Mouse (Mus musculus) midbrain, embryonic 16.5 days (tissue): ENCODE results near the gene Car4. TPM values are rescaled to one million over a fixed set of nuclear protein-coding genes. Genes with fewer than 3 reads are reported as not detected.

ENCODE experiments used
- ATAC-seq: fragments of 200-750 bp; cut with Nextera tagmentation; 2 replicates; pipeline ENCODE4 v1.8.0; 2017; ENCODE audit warnings: moderate TSS enrichment
- H3K27ac ChIP-seq: fragments of 300-500 bp; sonication (generic); 2 replicates; pipeline ENCODE4 v1.5.1; 2014; ENCODE audit warnings: mild to moderate bottlenecking, low read length, mixed read lengths
- H3K27me3 ChIP-seq: fragments of 300-500 bp; sonication (generic); 2 replicates; pipeline ENCODE4 v1.6.1; 2014; ENCODE audit warnings: low read depth, low read length, mixed read lengths; ENCODE audit not compliant: control insufficient read depth, insufficient read depth
- H3K36me3 ChIP-seq: fragments of 300-500 bp; sonication (generic); 2 replicates; pipeline ENCODE4 v1.6.1; 2014; ENCODE audit warnings: mild to moderate bottlenecking, low read length, moderate library complexity, mixed read lengths; ENCODE audit not compliant: control insufficient read depth, insufficient read depth
- H3K4me1 ChIP-seq: fragments of 300-500 bp; sonication (generic); 2 replicates; pipeline ENCODE4 v1.6.1; 2014; ENCODE audit warnings: mild to moderate bottlenecking, low read length, mixed read lengths; ENCODE audit not compliant: control insufficient read depth, insufficient read depth
- H3K4me2 ChIP-seq: fragments of 300-500 bp; sonication (generic); 2 replicates; pipeline ENCODE4 v1.6.1; 2014; ENCODE audit warnings: mild to moderate bottlenecking, low read length, mixed read lengths
- H3K4me3 ChIP-seq: fragments of 300-500 bp; sonication (generic); 2 replicates; pipeline ENCODE4 v1.5.1; 2014; ENCODE audit warnings: low read depth, mild to moderate bottlenecking, low read length, moderate library complexity, mixed read lengths
- H3K9ac ChIP-seq: fragments of 300-500 bp; sonication (generic); 2 replicates; pipeline ENCODE4 v1.6.1; 2014; ENCODE audit warnings: low read depth, low read length, mixed read lengths
- H3K9me3 ChIP-seq: fragments of 300-500 bp; sonication (generic); replicated peaks from 2 replicates; pipeline ENCODE4 v1.6.1; 2014; ENCODE audit warnings: mild to moderate bottlenecking, low read length, mixed read lengths; ENCODE audit not compliant: control insufficient read depth, poor library complexity, severe bottlenecking
- WGBS: fragments of 180-500 bp; shearing (Covaris S2); extraction: QIAGEN DNeasy Blood & Tissue Kit; methylation state at CpG from one replicate; pipeline ENCODE4 v1.1.7; 2014; 5-methylcytosine and 5-hydroxymethylcytosine counted together
- polyA plus RNA-seq: library from polyadenylated mRNA; unstranded; fragments of >200 nt; fragmentation: Nextera tagmentation; extraction: Ambion mirVana; gene quantifications from 2 replicates; pipeline ENCODE4 v1.2.1, GENCODE M21; 2015

Gene Car4
- polyA plus RNA-seq, 1 experiment from 2014 or later: 5.7 TPM

DNA sequence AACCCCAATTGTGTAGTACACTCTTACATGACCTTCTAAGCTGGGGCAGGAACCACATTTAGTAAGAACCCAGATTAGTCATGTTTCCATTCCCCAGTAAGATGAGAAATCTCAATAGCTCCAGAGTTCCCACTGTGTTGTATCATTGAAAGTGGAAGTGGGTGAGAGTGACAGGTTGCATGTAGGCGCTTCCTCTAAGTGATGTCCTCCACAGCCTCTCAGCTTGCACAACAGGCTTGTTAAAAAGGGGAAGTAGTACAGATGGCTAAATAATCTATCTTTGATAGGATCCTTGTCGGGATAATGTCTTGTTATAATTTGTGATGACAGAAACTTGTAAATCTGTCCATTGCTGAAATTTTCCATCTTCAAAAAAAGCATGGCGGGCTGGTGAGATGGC, 46.0 kb downstream of the Car4 start:
- no peak overlapping the region for H3K27ac ChIP-seq
- H3K4me1 ChIP-seq: no peaks in the 10 kb centered on the region
- no peak for ATAC-seq
- H3K27me3 ChIP-seq: no peaks in the 10 kb centered on the region
- H3K9me3 ChIP-seq: no peaks in the 10 kb centered on the region
- H3K4me3 ChIP-seq: no peak overlapping the region
- WGBS: 99% methylated on average over 3 of the region's 3 CpGs
- H3K4me2 ChIP-seq: no peak overlapping the region
- H3K36me3 ChIP-seq: peaks cover 18% of the 10 kb centered on the region
- H3K9ac ChIP-seq: no peak overlapping the region

DNA sequence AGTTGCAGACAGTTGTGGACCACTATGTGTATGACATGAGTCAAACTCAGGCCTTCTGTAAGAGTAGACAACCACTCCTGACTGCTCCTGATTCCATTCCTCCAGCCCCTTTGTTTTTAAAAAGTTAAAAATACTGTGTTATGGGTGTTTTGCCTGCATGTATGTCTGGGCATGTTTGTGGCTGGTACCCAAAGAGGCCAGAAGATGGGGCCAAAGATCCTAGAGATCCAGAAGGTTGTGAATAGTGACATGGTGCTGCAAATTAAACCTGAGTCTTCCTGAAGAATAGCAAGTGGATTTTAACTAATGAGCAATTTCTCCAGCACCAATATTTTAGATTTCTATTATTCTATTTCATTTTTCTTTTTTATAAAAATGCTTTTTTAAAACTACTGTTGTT, 55.5 kb downstream of the Car4 start:
- no peak overlapping the region for H3K4me2 ChIP-seq
- peaks cover 3% of the 10 kb centered on the region; the same call in 1 of the 2 replicates for H3K36me3 ChIP-seq
- no peak overlapping the region for H3K4me3 ChIP-seq
- no peaks in the 10 kb centered on the region for H3K4me1 ChIP-seq
- no peaks in the 10 kb centered on the region for H3K27me3 ChIP-seq
- H3K9ac ChIP-seq: no peak overlapping the region
- H3K9me3 ChIP-seq: no peaks in the 10 kb centered on the region
- ATAC-seq: no peak
- no peak overlapping the region for H3K27ac ChIP-seq

Other genes with a start within 250 kb of the Car4 start
- 12.8 and 18.5 TPM in 2 replicates for gene Mrm1, start 138.3 kb upstream of the Car4 start, polyA plus RNA-seq
- gene Dhrs11, start 128.8 kb upstream of the Car4 start, polyA plus RNA-seq: 8.8 and 9.0 TPM in 2 replicates
- gene Ggnbp2, start 87.0 kb upstream of the Car4 start, polyA plus RNA-seq: 68.4 and 71.8 TPM in 2 replicates
- gene Myo19, start 77.6 kb upstream of the Car4 start, polyA plus RNA-seq: 5.3 and 5.8 TPM in 2 replicates
- 2.4 and 3.4 TPM in 2 replicates for gene Pigw, start 77.5 kb upstream of the Car4 start, polyA plus RNA-seq
- gene Znhit3, start 41.4 kb upstream of the Car4 start, polyA plus RNA-seq: 63.4 and 64.2 TPM in 2 replicates
- gene Usp32, start 182.4 kb downstream of the Car4 start, polyA plus RNA-seq: 12.3 and 13.4 TPM in 2 replicates
- 0.44 and 0.48 TPM in 2 replicates for gene 1700125H20Rik, start 212.6 kb downstream of the Car4 start, polyA plus RNA-seq